Mouse (Mus musculus) CH12.LX (cell line): Measurements from ENCODE around the gene Ccr10. TPM values are rescaled to one million over a fixed set of nuclear protein-coding genes. Genes with fewer than 3 reads are reported as not detected.
A peak's percentile ranks its signal among the peaks of the same experiment; 100 is the strongest.

ENCODE experiments used
- DNase-seq: peaks from one replicate; pipeline ENCODE4 v3.0.0-alpha.2; 2013; ENCODE audit errors: extremely low read depth
- H3K27ac ChIP-seq: 2 replicates; pipeline ENCODE4 v1.5.1; 2012; ENCODE audit warnings: low read depth, mild to moderate bottlenecking, control low read depth, moderate library complexity; ENCODE audit not compliant: insufficient read depth
- H3K27me3 ChIP-seq: replicated peaks from 2 replicates; pipeline ENCODE3; 2012; ENCODE audit warnings: inconsistent platforms
- H3K36me3 ChIP-seq, 2 experiments: replicated peaks in 1 of 2; 2 replicates each; pipeline versions ENCODE3 to v1.6.1; 2012; ENCODE audit warnings: inconsistent platforms in 1 of 2, low read length in 1 of 2, mild to moderate bottlenecking in 1 of 2, mixed read lengths in 1 of 2, moderate library complexity in 1 of 2; ENCODE audit not compliant: control insufficient read depth in 1 of 2, insufficient read depth in 1 of 2
- H3K4me1 ChIP-seq, 2 experiments: 2 replicates each; pipeline ENCODE4 v1.6.1; 2012; ENCODE audit warnings: inconsistent platforms in 1 of 2, moderate library complexity in 1 of 2; ENCODE audit not compliant: insufficient read depth in 2 of 2, control insufficient read depth in 1 of 2
- H3K4me2 ChIP-seq: 2 replicates; pipeline ENCODE4 v1.6.1; 2012; ENCODE audit warnings: low read depth, mild to moderate bottlenecking, control low read depth; ENCODE audit not compliant: poor library complexity, insufficient read depth, severe bottlenecking
- H3K4me3 ChIP-seq, 3 experiments: fragments of 150-350 bp in 1 of 3; sonication (generic) in 1 of 3; replicated peaks in 1 of 3; 2 replicates each; pipeline versions ENCODE3 to v1.5.1; 2011 to 2012; ENCODE audit warnings: low read depth in 2 of 3, low read length in 2 of 3, mild to moderate bottlenecking in 2 of 3, moderate library complexity in 2 of 3, control low read depth in 1 of 3, improper control_type of control experiment in 1 of 3, inconsistent platforms in 1 of 3, mixed read lengths in 1 of 3; ENCODE audit not compliant: poor library complexity in 1 of 3
- H3K79me2 ChIP-seq: replicated peaks from 2 replicates; pipeline ENCODE4 v1.6.1; 2012; ENCODE audit warnings: mild to moderate bottlenecking, moderate library complexity; ENCODE audit not compliant: control insufficient read depth, poor library complexity, insufficient read depth, severe bottlenecking; ENCODE audit errors: extremely low read depth
- H3K9ac ChIP-seq: 2 replicates; pipeline ENCODE4 v1.6.1; 2012; ENCODE audit warnings: low read depth, mild to moderate bottlenecking, control low read depth, moderate library complexity; ENCODE audit not compliant: insufficient read depth
- H3K9me3 ChIP-seq: replicated peaks from 2 replicates; pipeline ENCODE3; 2012; ENCODE audit warnings: low read length, inconsistent platforms, mixed read lengths
- CHD1 ChIP-seq: IDR thresholded peaks from 2 replicates; pipeline ENCODE4 v1.6.1; 2012; ENCODE audit warnings: low read depth, low read length, improper control_type of control experiment, inconsistent platforms
- EP300 ChIP-seq: IDR thresholded peaks from 2 replicates; pipeline ENCODE4 v1.6.1; 2011; ENCODE audit warnings: low read length, improper control_type of control experiment
- ETS1 ChIP-seq: conservative IDR thresholded peaks from 2 replicates; pipeline ENCODE4 v1.6.1; 2012; ENCODE audit warnings: low read depth, mild to moderate bottlenecking, inconsistent platforms, low read length, improper control_type of control experiment, moderate library complexity
- IRF4 ChIP-seq: IDR thresholded peaks from 2 replicates; pipeline ENCODE4 v1.6.1; 2014; ENCODE audit warnings: low read depth, mild to moderate bottlenecking, inconsistent platforms, low read length, improper control_type of control experiment
- POLR2A ChIP-seq: IDR thresholded peaks from 2 replicates; pipeline ENCODE4 v1.6.1; 2011; ENCODE audit warnings: low read depth, mild to moderate bottlenecking, improper control_type of control experiment, low read length
- RAD21 ChIP-seq: IDR thresholded peaks from 2 replicates; pipeline ENCODE4 v1.6.1; 2011; ENCODE audit warnings: low read depth, mild to moderate bottlenecking, low read length, improper control_type of control experiment, moderate library complexity
- SMC3 ChIP-seq: IDR thresholded peaks from 2 replicates; pipeline ENCODE4 v1.6.1; 2011; ENCODE audit warnings: low read depth, low read length, improper control_type of control experiment
- TBP ChIP-seq: conservative IDR thresholded peaks from 2 replicates; pipeline ENCODE4 v1.6.1; 2011; ENCODE audit warnings: low read depth, low read length, improper control_type of control experiment
- USF1 ChIP-seq: IDR thresholded peaks from 2 replicates; pipeline ENCODE4 v1.6.1; 2014; ENCODE audit warnings: low read depth, mild to moderate bottlenecking, inconsistent platforms, low read length, improper control_type of control experiment
- ZC3H11A ChIP-seq: IDR thresholded peaks from 2 replicates; pipeline ENCODE4 v1.6.1; 2012; ENCODE audit warnings: low read depth, mild to moderate bottlenecking, inconsistent platforms, low read length, improper control_type of control experiment
- ZKSCAN1 ChIP-seq: IDR thresholded peaks from 2 replicates; pipeline ENCODE4 v1.6.1; 2012; ENCODE audit warnings: low read depth, inconsistent platforms, low read length, improper control_type of control experiment, borderline replicate concordance
- ZNF384 ChIP-seq: IDR thresholded peaks from 2 replicates; pipeline ENCODE4 v1.6.1; 2012; ENCODE audit warnings: low read depth, low read length, improper control_type of control experiment, inconsistent platforms
- dilution Hi-C: fragments of 300-500 bp; cut with MboI; formaldehyde crosslinking; loops from 2 replicates; pipeline ENCODE4 v1.14.3; 2020; ENCODE audit warnings: low sequenced_read_pairs; ENCODE audit not compliant: extremely low pct_unique_long_range_greater_than_20kb, extremely low pct_ligation_motif_present
- in situ Hi-C: fragments of 300-500 bp; cut with MboI; formaldehyde crosslinking; loops from 3 replicates; pipeline ENCODE4 v1.14.3; 2019; ENCODE audit warnings: low sequenced_read_pairs, low pct_ligation_motif_present, low pct_unique_long_range_greater_than_20kb, mixed read lengths
- polyA plus RNA-seq: library from polyadenylated mRNA; unstranded; fragments of >175 nt; gene quantifications from 2 replicates; pipeline ENCODE4 v1.2.1, GENCODE M21; 2012; ENCODE audit warnings: low read depth; ENCODE audit not compliant: insufficient read length
- total RNA-seq, 2 experiments: library from RNA; depleted of rRNA; stranded (reverse); fragments of 300-350 nt in 1 of 2; fragments of >200 nt in 1 of 2; gene quantifications; 2 replicates each; pipeline ENCODE4 v1.2.3; 2012 to 2014

Ccr10 gene
- total and polyA plus RNA-seq, 3 experiments = 12.3 to 29.6 (median 17.2) TPM

GRCm38 (mm10) chr11:101174851-101175628 is at the start of gene Ccr10 (continued):
- no peak for TF ChIP-seq USF1

GRCm38 (mm10) chr11:101224337-101224736 is 49.1 kb upstream of the Ccr10 start:
- Histone ChIP-seq H3K4me3 (no peak overlapping the region), H3K36me3 (peaks cover 0 to 6% of the 10 kb centered on the region in 2 experiments), H3K9ac (no peak overlapping the region), H3K27me3 (peaks cover 18% of the 10 kb centered on the region), H3K27ac (no peak overlapping the region), H3K4me1 (peaks cover 6 to 36% of the 10 kb centered on the region in 2 experiments), H3K4me2 (no peak overlapping the region), H3K79me2 (peaks cover 15% of the 10 kb centered on the region), H3K9me3 (no peaks in the 10 kb centered on the region)
- in situ Hi-C loops = no loop called here
- no peak for DNase-seq
- dilution Hi-C loops = no loop called here
- TF ChIP-seq SMC3 (no peak), ZNF384 (no peak), ZC3H11A (no peak), IRF4 (no peak), TBP (no peak), ETS1 (no peak)

GRCm38 (mm10) chr11:101221306-101221986 is 46.2 kb upstream of the Ccr10 start:
- in situ Hi-C loops = no loop called here
- no peak for DNase-seq
- no peak overlapping the region for H3K9ac ChIP-seq
- no peaks in the 10 kb centered on the region for H3K27me3 ChIP-seq
- peak; percentile 47; the same call in 1 of the 2 replicates for TF ChIP-seq EP300
- TF ChIP-seq RAD21 = no peak
- TF ChIP-seq ETS1 = no peak
- no peak for TF ChIP-seq USF1
- TF ChIP-seq POLR2A = no peak
- TF ChIP-seq CHD1 = no peak
- no peak for TF ChIP-seq ZKSCAN1
- 0 out of 2 replicates have a peak, but pooled peaks have one; percentile 21 for TF ChIP-seq IRF4
- no peak overlapping the region for H3K4me2 ChIP-seq
- H3K4me1 ChIP-seq = peaks cover 6 to 35% of the 10 kb centered on the region in 2 experiments
- H3K27ac ChIP-seq = no peak overlapping the region
- peaks cover 7 to 31% of the 10 kb centered on the region in 2 experiments for H3K36me3 ChIP-seq
- H3K9me3 ChIP-seq = no peaks in the 10 kb centered on the region
- no peak overlapping the region for H3K4me3 ChIP-seq
- dilution Hi-C loops = no loop called here
- H3K79me2 ChIP-seq = peaks cover 15% of the 10 kb centered on the region
